Comparison of ENCODE assay signal across 9 mouse cellular contexts in genomic region chr16:96030476-96031102, GRCm38 (mm10). TPM values are rescaled to one million over a fixed set of nuclear protein-coding genes. Genes with fewer than 3 reads are reported as not detected.
DNase-seq lines count a peak whose midpoint lies in the region; ATAC-seq and TF ChIP-seq lines count a peak whose summit lies in the region.
"Had no signal": no experiment of that assay in that cellular context is flagged by ENCODE, and none has a peak within 500 bp of the region (broad histone marks: within the 10 kb centered on the region; RNA-seq: fewer than 3 reads in every experiment).

No protein-coding gene starts in this region.

- no peaks in the 10 kb centered on the region for H3K4me1 ChIP-seq in lung, adult 2 months (ENCODE audit: control insufficient read depth, insufficient read depth, low read length)
- H3K4me1 ChIP-seq in liver, embryonic 14.5 days (replicated peaks; ENCODE audit: control insufficient read depth in 2 of 2, insufficient read depth in 2 of 2, low read length in 1 of 2), result peaks cover 6 to 13% of the 10 kb centered on the region in 2 experiments; a peak in 2 of 4 replicates
- H3K4me1 ChIP-seq: midbrain, embryonic 12.5 days had no signal

- H3K36me3 ChIP-seq in liver, embryonic 14.5 days (replicated peaks; ENCODE audit: control insufficient read depth, insufficient read depth, low read depth), result peaks cover 16% of the 10 kb centered on the region

- H3K9me3 ChIP-seq in liver, embryonic 14.5 days (ENCODE audit: control insufficient read depth, low read length), result no peaks in the 10 kb centered on the region
- H3K9me3 ChIP-seq: midbrain, embryonic 12.5 days had no signal

- TF ChIP-seq EP300 in liver, embryonic 14.5 days (IDR thresholded peaks at IDR 0.05; ENCODE audit: low read depth), result no peak

- no peak for TF ChIP-seq POLR2A in lung, adult 2 months (IDR thresholded peaks at IDR 0.05; ENCODE audit: borderline replicate concordance, extremely low read depth, low read depth, low read length)

- TF ChIP-seq CTCF in lung, adult 2 months (IDR thresholded peaks at IDR 0.05; ENCODE audit: insufficient read depth, low read length), result peak; percentile 30; the same call in 1 of the 2 replicates
- TF ChIP-seq CTCF in liver, embryonic 14.5 days (IDR thresholded peaks at IDR 0.05; ENCODE audit: low read depth), result peak; percentile 65

- H3K4me2 ChIP-seq in liver, embryonic 14.5 days (ENCODE audit: low read depth), result no peak overlapping the region
- H3K4me2 ChIP-seq: midbrain, embryonic 12.5 days had no signal

- no peak overlapping the region for H3K4me3 ChIP-seq in lung, adult 2 months (replicated peaks; ENCODE audit: extremely low read depth, low read depth, low read length)
- no peak overlapping the region for H3K4me3 ChIP-seq in liver, embryonic 14.5 days (ENCODE audit: insufficient read depth in 1 of 2, low read depth in 2 of 2, low read length in 2 of 2)
- H3K4me3 ChIP-seq: midbrain, embryonic 12.5 days had no signal

- H3K27me3 ChIP-seq in liver, embryonic 14.5 days (ENCODE audit: control insufficient read depth, insufficient read depth, low read length), result no peaks in the 10 kb centered on the region
- H3K27me3 ChIP-seq: midbrain, embryonic 12.5 days had no signal

- WGBS in lung, adult 2 months, result 80% methylated on average over 2 of the region's 2 CpGs
- 64% methylated on average over 2 of the region's 2 CpGs for WGBS in liver, embryonic 14.5 days (ENCODE audit: insufficient replicate concordance)

- ATAC-seq in liver, embryonic 14.5 days (ENCODE audit: insufficient read depth), result no peak

- peak; percentile 13 for DNase-seq in cerebellum, adult 8-10 months
- no peak for DNase-seq in cerebellum, postnatal 4 days (ENCODE audit: low spot score in 2 of 2)
- DNase-seq in lung, adult 2 months, result no peak
- no peak for DNase-seq in lung, adult 18-20 months
- DNase-seq in liver, embryonic 14.5 days (ENCODE audit: low read depth in 3 of 3, low spot score in 3 of 3), result no peak
- peak; percentile 43 for DNase-seq in thymus, postnatal 25 days
- DNase-seq in left cerebral cortex, adult 11 months (ENCODE audit: low spot score), result no peak
- DNase-seq in urinary bladder, postnatal 25 days (ENCODE audit: low spot score), result no peak

- H3K9ac ChIP-seq in liver, embryonic 14.5 days (replicated peaks), result no peak overlapping the region
- H3K9ac ChIP-seq: midbrain, embryonic 12.5 days had no signal

- no peak overlapping the region for H3K27ac ChIP-seq in liver, embryonic 14.5 days
- H3K27ac ChIP-seq: midbrain, embryonic 12.5 days had no signal

RNA-seq across cellular contexts. Expression of gene Psmg1, which starts 39.8 kb away (rescaled TPM):
- 8.5 and 11.0 TPM in 2 replicates for polyA plus RNA-seq in lung, adult 2 months (2012; rRNA removed)
- polyA plus RNA-seq in liver, embryonic 14.5 days (2012; rRNA removed), result 19.9 and 28.9 TPM in 2 replicates
- 43.7 and 49.5 TPM in 2 replicates for polyA plus RNA-seq in liver, embryonic 14.5 days (2014; fragmentation: Nextera tagmentation; extraction: Ambion mirVana)

RNA-seq across cellular contexts. Expression of gene Brwd1, which starts 51.7 kb away (rescaled TPM):
- polyA plus RNA-seq in lung, adult 2 months (2012; rRNA removed), result 24.5 and 27.4 TPM in 2 replicates
- 4.8 and 7.3 TPM in 2 replicates for polyA plus RNA-seq in liver, embryonic 14.5 days (2012; rRNA removed)
- 12.3 and 14.3 TPM in 2 replicates for polyA plus RNA-seq in liver, embryonic 14.5 days (2014; fragmentation: Nextera tagmentation; extraction: Ambion mirVana)

Comparison
In these comparisons a context has a peak if more than half of its experiments do, and no peak if none do; other contexts are left out.
1. DNase-seq: peak in cerebellum, adult 8-10 months (single experiment) and thymus, postnatal 25 days (single experiment); none in cerebellum, postnatal 4 days (0 of 2), lung, adult 2 months (single experiment), lung, adult 18-20 months (0 of 2), liver, embryonic 14.5 days (0 of 3), left cerebral cortex, adult 11 months (single experiment) and urinary bladder, postnatal 25 days (single experiment).